Mouse (Mus musculus) layer of hippocampus, adult 2 months (tissue): Measurements from ENCODE around the gene Zfp941. TPM values are rescaled to one million over a fixed set of nuclear protein-coding genes. Genes with fewer than 3 reads are reported as not detected.
"Not testable (repeated sequence)": the region's sequence is repeated elsewhere in the genome, so short reads cannot be mapped to it uniquely, and the experiment has no call there.

Experiments used
- DNase-seq, 2 experiments: peaks; one replicate each; pipeline ENCODE4 v3.0.0; 2022; ENCODE audit warnings: low spot score in 2 of 2
- H3K27ac ChIP-seq: fragments of 200-600 bp; 2 replicates; pipeline ENCODE4 v1.8.1; 2022
- H3K4me3 ChIP-seq: fragments of 200-600 bp; 2 replicates; pipeline ENCODE4 v1.8.1; 2022; ENCODE audit warnings: mild to moderate bottlenecking
- CTCF ChIP-seq: fragments of 200-600 bp; conservative IDR thresholded peaks from 2 replicates; pipeline ENCODE4 v1.8.1; 2022; ENCODE audit warnings: antibody characterized with exemption, mild to moderate bottlenecking, moderate library complexity
- total RNA-seq, 2 experiments: library from RNA; stranded (reverse); gene quantifications; 2 replicates each; pipeline ENCODE4 v1.2.3; 2021

Zfp941 gene
- total RNA-seq, 2 experiments from 2014 or later, result 10.7 to 18.0 TPM

DNA sequence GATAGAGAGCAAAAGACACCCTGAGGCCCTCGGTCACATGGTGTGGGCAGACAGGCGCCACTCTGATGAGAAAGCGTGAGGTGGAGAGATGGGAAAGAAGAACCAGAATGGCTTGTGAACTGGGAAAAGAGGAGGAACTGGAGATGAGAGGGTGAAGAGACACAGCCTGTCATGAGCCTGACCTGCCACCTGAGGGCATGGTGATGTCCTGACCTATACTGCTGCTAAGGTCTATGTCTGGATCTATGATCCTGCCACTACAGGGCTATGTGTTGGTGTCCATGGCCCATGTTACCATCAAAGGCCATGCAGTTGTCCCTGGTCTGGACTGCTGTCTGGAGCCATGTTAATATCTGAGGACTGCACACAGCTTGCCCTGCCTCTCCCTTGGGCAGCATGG lies 24.4 kb downstream of the Zfp941 start:
- DNase-seq, result no peak
- TF ChIP-seq CTCF, result 0 out of 2 replicates have a peak, but pooled peaks have one; percentile 12

GRCm38 (mm10) chr7:140793541-140793940 lies 28.4 kb downstream of the Zfp941 start:
- no peak for DNase-seq
- H3K27ac ChIP-seq, result no peak overlapping the region
- no peak overlapping the region for H3K4me3 ChIP-seq
- TF ChIP-seq CTCF, result no peak

More for the DNA sequence above, 24.4 kb downstream of the Zfp941 start:
- Histone ChIP-seq H3K27ac (no peak overlapping the region), H3K4me3 (no peak overlapping the region)

DNA sequence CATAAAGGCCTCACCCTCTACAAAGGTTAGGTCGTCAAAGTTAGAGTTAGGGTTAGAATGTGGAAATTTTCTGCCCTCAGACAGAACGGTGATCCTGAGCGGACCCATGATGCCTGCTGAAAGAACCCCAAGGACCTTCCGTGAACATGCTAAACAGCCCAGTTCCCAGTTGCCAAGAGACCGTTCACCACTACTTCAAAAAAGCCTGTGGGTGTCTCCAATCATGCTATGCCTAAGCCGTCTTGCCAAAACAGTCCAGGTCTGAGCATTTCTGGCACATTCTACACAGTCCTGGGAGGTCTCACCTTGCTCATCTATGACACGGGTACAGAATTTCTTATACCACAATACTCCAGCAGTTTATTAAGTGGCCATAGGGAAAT lies 33.9 kb downstream of the Zfp941 start:
- no peak overlapping the region for H3K27ac ChIP-seq
- DNase-seq, result no peak
- no peak for TF ChIP-seq CTCF
- no peak overlapping the region for H3K4me3 ChIP-seq

DNA sequence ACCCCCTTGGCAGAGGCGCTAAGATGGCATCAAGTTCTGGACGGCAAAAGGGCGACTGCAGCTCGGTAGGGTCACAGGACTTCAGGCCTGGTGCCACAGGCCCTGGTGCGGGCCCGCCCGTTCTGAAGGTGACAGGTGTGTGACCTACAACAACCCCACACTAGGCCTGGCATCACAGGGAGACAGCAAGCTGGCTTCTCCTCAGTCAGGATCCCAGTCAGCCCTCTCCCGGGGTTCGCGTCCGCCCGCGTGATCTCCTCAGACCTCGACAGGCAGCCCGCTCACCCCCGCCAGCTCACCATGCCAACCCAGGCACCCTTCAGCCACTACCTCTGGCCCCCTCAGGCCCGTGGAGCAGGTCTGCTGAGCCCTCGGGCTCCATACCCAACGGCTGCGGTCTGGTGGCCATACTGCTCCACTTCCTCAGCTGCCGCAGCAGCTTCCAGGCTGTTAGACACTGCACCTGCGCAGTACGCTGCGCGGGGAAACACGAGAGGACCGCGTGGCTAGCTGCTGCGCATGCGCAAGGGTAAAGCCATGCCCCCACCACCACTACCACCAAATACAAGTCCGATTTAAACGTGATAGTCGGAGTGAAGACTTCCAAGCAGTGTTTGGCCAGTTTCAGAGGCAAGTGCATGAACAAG lies 34.4 kb downstream of the Zfp941 start, which contains the start of gene Syce1:
TSS of gene Syce1 (minus strand) at position 447 of the 647 bp plus-strand sequence.
- TF ChIP-seq CTCF, result no peak
- Histone ChIP-seq H3K27ac (no peak within 1 kb of the TSS), H3K4me3 (no peak within 1 kb of the TSS)
- DNase-seq, result no peak

- DNase-seq, result no peak
- Histone ChIP-seq H3K27ac (no peak overlapping the region), H3K4me3 (no peak overlapping the region)
- no peak for TF ChIP-seq CTCF
Observed at GRCm38 (mm10) chr7:140780548-140780947, 41.4 kb downstream of the Zfp941 start.

GRCm38 (mm10) chr7:140765888-140766739 lies 55.9 kb downstream of the Zfp941 start:
- Histone ChIP-seq H3K27ac (no peak overlapping the region), H3K4me3 (no peak overlapping the region)
- peak; percentile 53 for TF ChIP-seq CTCF
- no peak for DNase-seq

DNA sequence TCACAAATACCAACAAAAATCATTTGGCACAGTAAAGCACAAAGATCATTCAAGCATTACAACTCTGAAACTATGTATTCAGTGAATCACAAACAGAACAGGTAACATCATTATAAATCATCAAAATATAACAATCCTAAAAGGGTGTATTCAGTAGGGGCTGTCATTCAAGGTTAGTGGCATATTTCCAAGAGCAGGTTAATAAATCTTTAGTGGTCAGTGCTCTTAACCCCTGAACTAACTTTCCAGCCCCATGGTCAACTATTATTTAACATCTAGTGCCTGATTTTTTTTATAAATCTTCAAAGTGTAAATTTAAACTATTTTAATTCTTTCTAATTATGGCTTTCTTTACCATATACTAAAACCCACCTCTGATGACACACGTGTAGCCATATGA lies 56.6 kb downstream of the Zfp941 start:
- not testable (repeated sequence) for H3K4me3 ChIP-seq, H3K27ac ChIP-seq, DNase-seq

DNA sequence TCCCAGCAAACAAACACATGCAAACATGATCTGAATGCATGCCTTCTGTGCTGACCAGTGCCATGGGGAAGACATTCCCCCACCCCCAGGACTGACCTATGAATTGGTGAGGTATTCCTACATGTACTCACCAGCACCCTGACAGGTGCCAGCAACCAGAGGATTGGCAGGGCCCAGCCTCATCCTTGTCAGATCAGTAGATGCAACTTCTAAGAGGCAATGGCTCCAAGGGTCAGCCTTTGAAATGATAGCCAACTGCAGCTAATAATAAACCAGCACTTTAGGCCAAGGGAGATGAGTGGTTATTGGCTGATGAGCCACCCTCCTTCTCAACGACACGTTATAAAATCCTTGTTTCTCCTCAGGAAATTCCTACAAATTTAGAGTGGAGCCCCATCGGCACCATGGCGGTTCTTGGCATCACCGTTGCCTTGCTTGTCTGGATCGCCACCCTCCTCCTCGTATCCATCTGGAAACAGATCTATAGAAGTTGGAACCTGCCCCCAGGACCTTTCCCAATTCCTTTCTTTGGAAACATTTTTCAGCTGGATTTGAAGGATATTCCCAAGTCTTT lies 58.4 kb downstream of the Zfp941 start, which contains the start of gene Cyp2e1:
TSS of gene Cyp2e1 (plus strand) at position 293 of the 574 bp plus-strand sequence.
- Histone ChIP-seq H3K4me3 (no peak within 1 kb of the TSS), H3K27ac (no peak within 1 kb of the TSS)
- DNase-seq, result no peak
- no peak for TF ChIP-seq CTCF

GRCm38 (mm10) chr7:140760647-140761046 lies 61.3 kb downstream of the Zfp941 start:
- no peak for DNase-seq
- TF ChIP-seq CTCF, result no peak

More at GRCm38 (mm10) chr7:140760647-140761046, 61.3 kb downstream of the Zfp941 start:
- no peak overlapping the region for H3K4me3 ChIP-seq
- H3K27ac ChIP-seq, result no peak overlapping the region

Other genes with a start within 250 kb of the Zfp941 start
- gene Olfr46, start 220.9 kb downstream of the Zfp941 start, total RNA-seq, result under 1 TPM; 0.31 to 0.37 TPM
- under 1 TPM in 1 of 2 experiments, not detected in 1; 0.29 TPM for gene Olfr61, start 193.2 kb downstream of the Zfp941 start, total RNA-seq
- under 1 TPM in 1 of 2 experiments, not detected in 1; 0.34 TPM for gene Olfr53, start 175.7 kb downstream of the Zfp941 start, total RNA-seq
- under 1 TPM; 0.20 to 0.23 TPM for gene Olfr539, start 162.2 kb downstream of the Zfp941 start, total RNA-seq
- gene Olfr45, start 140.2 kb downstream of the Zfp941 start, total RNA-seq, result under 1 TPM; 0.12 to 0.13 TPM
- not detected for gene Olfr541, start 124.9 kb downstream of the Zfp941 start, total RNA-seq
- gene Cyp2e1, start 58.4 kb downstream of the Zfp941 start, total RNA-seq, result not detected
- not detected for gene Syce1, start 34.3 kb downstream of the Zfp941 start, total RNA-seq
- 1 to 10 TPM; 1.1 to 1.4 TPM for gene Urah, start 12.8 kb upstream of the Zfp941 start, total RNA-seq
- gene Scgb1c1, start 23.4 kb upstream of the Zfp941 start, total RNA-seq, result not detected
- not detected for gene Odf3, start 25.6 kb upstream of the Zfp941 start, total RNA-seq
- 1 to 10 TPM in 1 of 2 experiments, not detected in 1; 1.8 TPM for gene Gm45785, start 34.2 kb upstream of the Zfp941 start, total RNA-seq
- 10 to 100 TPM; 78.2 to 82.8 TPM for gene Ric8a, start 34.8 kb upstream of the Zfp941 start, total RNA-seq
- 10 to 100 TPM; 25.1 to 28.3 TPM for gene Bet1l, start 35.4 kb upstream of the Zfp941 start, total RNA-seq
- gene Psmd13, start 59.8 kb upstream of the Zfp941 start, total RNA-seq, result 100 to 1,000 TPM; 111 to 113 TPM
- gene Sirt3, start 60.1 kb upstream of the Zfp941 start, total RNA-seq, result 10 to 100 TPM; 69.2 to 73.2 TPM
- 1 to 10 TPM in 1 of 2 experiments, not detected in 1; 1.3 TPM for gene Cox8b, start 78.3 kb upstream of the Zfp941 start, total RNA-seq
- under 1 TPM; 0.27 to 0.51 TPM for gene Nlrp6, start 98.7 kb upstream of the Zfp941 start, total RNA-seq
- 1 to 10 TPM; 4.0 to 7.1 TPM for gene Pgghg, start 119.2 kb upstream of the Zfp941 start, total RNA-seq
- not detected for gene Ifitm5, start 128.1 kb upstream of the Zfp941 start, total RNA-seq
- gene Gm45717, start 133.8 kb upstream of the Zfp941 start, total RNA-seq, result not detected
- gene Ifitm2, start 133.8 kb upstream of the Zfp941 start, total RNA-seq, result 10 to 100 TPM; 13.0 to 16.3 TPM
- 1 to 10 TPM; 1.9 to 2.9 TPM for gene Ifitm1, start 145.0 kb upstream of the Zfp941 start, total RNA-seq
- gene Ifitm3, start 188.6 kb upstream of the Zfp941 start, total RNA-seq, result 10 to 100 TPM in 1 of 2 experiments, 1 to 10 TPM in 1; 9.6 to 13.9 TPM
- not detected for gene Ifitm6, start 195.7 kb upstream of the Zfp941 start, total RNA-seq
- gene Gm17387, start 207.0 kb upstream of the Zfp941 start, total RNA-seq, result not detected
- gene B4galnt4, start 238.9 kb upstream of the Zfp941 start, total RNA-seq, result 100 to 1,000 TPM in 1 of 2 experiments, 10 to 100 TPM in 1; 93.4 to 101 TPM